Mouse (Mus musculus): ENCODE measurements around the gene Gm49380.

DNA sequence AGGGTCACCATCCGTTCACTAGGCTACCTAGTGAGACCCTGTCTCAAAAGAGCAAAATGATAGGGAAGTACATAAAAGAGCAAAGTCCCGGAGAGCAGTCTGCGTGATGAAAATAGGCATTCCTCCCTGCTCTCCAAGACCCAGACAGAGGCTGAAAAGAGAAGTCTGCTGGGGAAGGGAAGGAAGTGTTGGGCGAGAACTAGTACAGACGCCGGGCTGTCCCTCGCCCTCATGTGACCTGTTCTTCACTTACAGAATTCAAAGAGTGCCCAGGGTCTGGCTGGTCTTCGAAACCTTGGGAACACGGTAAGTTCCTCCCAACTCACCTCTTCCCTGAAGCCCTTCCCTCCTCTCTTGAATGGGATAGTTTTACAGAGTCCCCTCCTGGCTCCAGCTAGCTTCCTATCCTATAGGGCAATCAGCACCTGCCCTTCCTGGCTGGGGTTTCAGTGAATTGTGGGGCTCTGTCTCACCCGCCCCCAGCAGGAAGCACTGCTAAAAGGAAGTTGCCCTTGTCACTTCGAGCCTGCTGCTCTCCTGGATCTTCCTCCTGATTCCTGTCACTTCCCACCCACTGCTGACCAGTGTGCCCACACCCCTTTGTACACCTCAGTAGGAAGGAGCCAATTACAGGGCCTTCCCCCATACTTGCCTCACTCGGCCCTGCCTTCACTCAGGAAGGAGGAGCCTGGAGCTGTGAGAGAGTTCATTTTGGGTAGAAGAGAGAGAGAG, 24.3 kb downstream of the Gm49380 start:
- TF ChIP-seq POLR2A (IDR thresholded peaks at IDR 0.05; ENCODE audit: borderline replicate concordance, extremely low read depth, insufficient read depth, insufficient read length, poor library complexity, severe bottlenecking) (no peak), CTCF (IDR thresholded peaks at IDR 0.05; ENCODE audit: borderline replicate concordance, extremely low read depth, insufficient read depth, insufficient read length) (no peak)
